Mouse (Mus musculus) layer of hippocampus, postnatal 36 days (tissue): Measurements from ENCODE around the gene Lemd2. TPM values are rescaled to one million over a fixed set of nuclear protein-coding genes. Genes with fewer than 3 reads are reported as not detected.

Source experiments
- DNase-seq, 2 experiments: peaks; one replicate each; pipeline ENCODE4 v3.0.0; 2022
- total RNA-seq, 2 experiments: library from RNA; stranded (reverse); gene quantifications; 2 replicates each; pipeline ENCODE4 v1.2.3; 2021

Gene Lemd2
- total RNA-seq, 2 experiments from 2014 or later, result 44.5 to 46.8 TPM

- DNase-seq, result no peak
Observed at GRCm38 (mm10) chr17:27187059-27187458, 17.2 kb downstream of the Lemd2 start.

GRCm38 (mm10) chr17:27186068-27186467 is 18.2 kb downstream of the Lemd2 start:
- no peak for DNase-seq

GRCm38 (mm10) chr17:27183667-27184292 is 20.5 kb downstream of the Lemd2 start:
- DNase-seq, result no peak

GRCm38 (mm10) chr17:27182401-27182800 is 21.9 kb downstream of the Lemd2 start:
- no peak for DNase-seq

- no peak for DNase-seq
Observed at GRCm38 (mm10) chr17:27181666-27182065, 22.6 kb downstream of the Lemd2 start.

GRCm38 (mm10) chr17:27179681-27180280 is 24.5 kb downstream of the Lemd2 start:
- no peak for DNase-seq

- no peak for DNase-seq
Observed at GRCm38 (mm10) chr17:27178427-27179177, 25.7 kb downstream of the Lemd2 start.

- DNase-seq, result no peak
Observed at GRCm38 (mm10) chr17:27178019-27178418, 26.2 kb downstream of the Lemd2 start.

- no peak for DNase-seq
Observed at GRCm38 (mm10) chr17:27176754-27177153, 27.5 kb downstream of the Lemd2 start.

GRCm38 (mm10) chr17:27176287-27176686 is 28.0 kb downstream of the Lemd2 start:
- no peak for DNase-seq

GRCm38 (mm10) chr17:27175196-27175874 is 28.9 kb downstream of the Lemd2 start:
- DNase-seq, result no peak

GRCm38 (mm10) chr17:27173715-27174114 is 30.6 kb downstream of the Lemd2 start:
- no peak for DNase-seq

- DNase-seq, result no peak
Observed at GRCm38 (mm10) chr17:27172459-27172858, 31.8 kb downstream of the Lemd2 start.

- DNase-seq, result no peak
Observed at GRCm38 (mm10) chr17:27171121-27171520, 33.1 kb downstream of the Lemd2 start.

GRCm38 (mm10) chr17:27169952-27170695 is 34.1 kb downstream of the Lemd2 start:
- DNase-seq, result no peak

GRCm38 (mm10) chr17:27168569-27168968 is 35.7 kb downstream of the Lemd2 start:
- no peak for DNase-seq

GRCm38 (mm10) chr17:27167545-27167944 is 36.7 kb downstream of the Lemd2 start, which contains the start of gene Ip6k3:
TSS of gene Ip6k3 (minus strand) at chr17:27167795.
- no peak for DNase-seq

GRCm38 (mm10) chr17:27166901-27167300 is 37.4 kb downstream of the Lemd2 start:
- DNase-seq, result no peak

GRCm38 (mm10) chr17:27165054-27165773 is 39.1 kb downstream of the Lemd2 start:
- DNase-seq, result no peak

GRCm38 (mm10) chr17:27160905-27161304 is 43.4 kb downstream of the Lemd2 start:
- DNase-seq, result no peak

GRCm38 (mm10) chr17:27159169-27159568 is 45.1 kb downstream of the Lemd2 start:
- DNase-seq, result no peak

GRCm38 (mm10) chr17:27158439-27158838 is 45.8 kb downstream of the Lemd2 start:
- no peak for DNase-seq
